In the genomic region with DNA sequence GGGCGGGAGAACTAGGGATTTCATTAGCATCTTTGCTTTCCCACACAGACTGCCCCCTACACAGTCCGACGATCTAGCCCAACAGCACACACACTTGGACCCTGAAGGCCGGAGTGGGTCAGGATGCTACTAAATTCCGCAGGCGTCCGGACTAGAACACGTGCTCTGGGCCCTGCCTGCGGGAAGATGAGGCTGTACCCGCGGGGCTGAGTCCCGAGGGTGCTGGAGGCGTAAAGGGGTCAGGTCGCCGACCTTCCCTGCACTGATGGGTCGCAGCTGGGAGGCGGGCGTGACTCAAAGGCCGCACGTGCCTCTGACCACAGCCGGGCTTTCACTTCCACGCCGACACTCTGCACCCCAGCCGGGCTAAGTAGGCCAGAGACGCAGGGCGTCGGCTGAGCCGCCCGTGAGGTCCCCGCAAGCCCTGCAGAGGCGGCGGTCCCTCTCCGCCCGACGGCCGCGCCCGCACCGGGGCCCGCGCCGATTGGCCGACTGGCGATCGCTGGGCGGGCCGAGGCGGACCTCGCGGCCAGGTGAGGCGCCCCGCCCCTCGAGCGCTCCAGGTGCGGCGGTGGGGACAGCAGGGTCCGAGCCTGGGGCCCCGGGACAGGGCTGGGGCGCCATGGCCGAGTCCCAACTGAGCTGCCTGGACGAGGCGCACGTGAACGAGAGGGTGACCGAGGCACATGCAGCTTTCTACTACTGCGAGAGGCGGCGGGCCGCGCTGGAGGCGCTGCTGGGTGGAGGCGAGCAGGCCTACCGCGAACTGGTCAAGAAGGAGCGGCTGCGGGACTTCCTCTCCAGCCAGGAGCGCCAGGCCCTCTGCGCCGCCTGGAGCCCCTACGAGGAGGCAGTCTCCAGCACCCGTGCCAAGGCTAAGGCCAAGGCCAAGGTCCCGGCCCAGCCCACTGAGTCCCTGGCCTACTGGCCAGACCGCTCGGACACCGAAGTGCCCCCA, we compare ENCODE assay signal across 7 mouse cellular contexts. TPM values are rescaled to one million over a fixed set of nuclear protein-coding genes. Genes with fewer than 3 reads are reported as not detected.
DNase-seq lines count a peak whose midpoint lies in the region; ATAC-seq lines count a peak whose summit lies in the region.

Fam83f (plus strand) TSS at position 553 of the 958 bp plus-strand sequence.

- peak; percentile 52 for DNase-seq in adrenal gland, postnatal 14 days
- DNase-seq in forebrain, embryonic 11.5 days (ENCODE audit: low spot score): peak; percentile 60
- DNase-seq in heart, postnatal 36 days: peak; percentile 24 to 40
- no peak for DNase-seq in large intestine, adult 2 months (ENCODE audit: low read depth, low spot score)
- peak; percentile 41 to 74 for DNase-seq in spleen, postnatal 4 days (ENCODE audit: low spot score in 2 of 2)
- DNase-seq in right cerebral cortex, adult 18-20 months: no peak

- intact Hi-C loops in heart, postnatal 36 days (cut with DNase I): no loop called here

- no peak within 1 kb of the TSS for H3K27ac ChIP-seq in forebrain, embryonic 11.5 days (ENCODE audit: low read depth, low read length)

- H3K4me2 ChIP-seq in forebrain, embryonic 11.5 days (ENCODE audit: low read depth, low read length, severe bottlenecking): peak within 1 kb of the TSS; percentile 61

- WGBS in forebrain, embryonic 11.5 days: 4% methylated on average over 82 of the region's 85 CpGs
- WGBS in large intestine, adult 2 months: 9% methylated on average over 85 of the region's 85 CpGs

- peaks cover 8% of the 10 kb centered on the region for H3K4me1 ChIP-seq in forebrain, embryonic 11.5 days (replicated peaks; ENCODE audit: control insufficient read depth, insufficient read depth, low read length)

- no peaks in the 10 kb centered on the region for H3K9me3 ChIP-seq in forebrain, embryonic 11.5 days (ENCODE audit: control insufficient read depth, low read length)

- peaks cover 28% of the 10 kb centered on the region for H3K27me3 ChIP-seq in forebrain, embryonic 11.5 days (ENCODE audit: control insufficient read depth, insufficient read depth, low read length)

- H3K4me3 ChIP-seq in forebrain, embryonic 11.5 days (ENCODE audit: low read depth, low read length): peak within 1 kb of the TSS; percentile 36

- ATAC-seq in forebrain, embryonic 11.5 days (replicated peaks; ENCODE audit: low FRiP score): 0 out of 2 replicates have a peak, but pooled peaks have one; percentile 7
- ATAC-seq in megakaryocyte-erythroid progenitor cell, adult 5-6 weeks (replicated peaks; ENCODE audit: low FRiP score, low TSS enrichment, poor library complexity, severe bottlenecking): 0 out of 2 replicates have a peak, but pooled peaks have one; percentile 41

- H3K36me3 ChIP-seq in forebrain, embryonic 11.5 days (ENCODE audit: control insufficient read depth, insufficient read depth, low read length): no peaks in the 10 kb centered on the region

- peak within 1 kb of the TSS; percentile 20; the same call in 1 of the 2 replicates for H3K9ac ChIP-seq in forebrain, embryonic 11.5 days (ENCODE audit: low read length)

RNA-seq across cellular contexts. Expression of gene Fam83f, which starts in this region (rescaled TPM):
- total RNA-seq in adrenal gland, postnatal 14 days (2021): 0.79 and 0.96 TPM in 2 replicates
- polyA plus RNA-seq in forebrain, embryonic 11.5 days (2014; fragmentation: Nextera tagmentation; extraction: Ambion mirVana): 0.32 and 0.51 TPM in 2 replicates
- total RNA-seq in heart, postnatal 36 days (2021): under 1 TPM in 1 of 2 experiments, not detected in 1; 0.17 TPM
- 23.3 and 23.8 TPM in 2 replicates for polyA plus RNA-seq in large intestine, adult 2 months (2012; rRNA removed)
- not detected in 2 replicates for total RNA-seq in megakaryocyte-erythroid progenitor cell, adult 5-6 weeks (2014; fragmentation: Nextera tagmentation)
- not detected in 2 replicates for total RNA-seq in megakaryocyte-erythroid progenitor cell, adult 5-6 weeks (2017)

Comparison
In these comparisons a context has a peak if more than half of its experiments do, and no peak if none do; other contexts are left out.
1. RNA of gene Fam83f (polyA plus RNA-seq): 23.3 to 23.8 TPM in large intestine, adult 2 months; 0.32 to 0.51 TPM in forebrain, embryonic 11.5 days; every median in the first group is over 10 times any median in the second.
2. Peak in DNase-seq in adrenal gland, postnatal 14 days; RNA of the gene not detected or under 1 TPM.
3. Peak in DNase-seq, ATAC-seq, H3K4me3 ChIP-seq, H3K9ac ChIP-seq and H3K4me2 ChIP-seq in forebrain, embryonic 11.5 days; RNA of the gene not detected or under 1 TPM.
4. Peak in DNase-seq in heart, postnatal 36 days; RNA of the gene not detected or under 1 TPM.
5. Peak in ATAC-seq in megakaryocyte-erythroid progenitor cell, adult 5-6 weeks; RNA of the gene not detected or under 1 TPM.
6. DNase-seq: peak in spleen, postnatal 4 days (2 of 2); none in large intestine, adult 2 months (single experiment) and right cerebral cortex, adult 18-20 months (single experiment).